Mouse (Mus musculus): ENCODE measurements around the gene Ubqln1.

DNA sequence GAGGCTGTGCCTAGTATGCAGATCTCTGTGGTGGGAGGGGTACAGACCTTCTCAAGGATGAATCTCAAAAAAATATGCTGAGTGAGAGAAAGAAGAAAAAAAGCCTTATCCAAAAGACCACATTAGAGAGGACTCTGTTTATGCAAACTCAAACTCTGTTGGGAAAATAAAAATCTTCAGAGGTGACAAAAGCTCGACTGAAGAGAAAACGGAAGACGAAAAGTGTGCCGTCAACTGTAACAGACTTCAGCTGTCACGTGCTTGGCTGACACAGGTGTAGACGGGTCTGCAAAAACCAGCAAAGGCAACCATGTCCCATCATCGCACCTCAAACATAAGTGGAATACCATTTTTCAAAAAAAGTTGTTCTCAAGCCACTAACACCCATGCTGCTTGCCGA, 1.7 kb downstream of the Ubqln1 start:
- TF ChIP-seq CTCF (IDR thresholded peaks at IDR 0.05; ENCODE audit: low read depth) (no peak), EP300 (IDR thresholded peaks at IDR 0.05; ENCODE audit: low read depth) (no peak)
